In genomic region chr14:28509441-28510340, GRCm38 (mm10) we compare ENCODE assay signal across 9 mouse cellular contexts. TPM values are rescaled to one million over a fixed set of nuclear protein-coding genes. Genes with fewer than 3 reads are reported as not detected.
DNase-seq lines count a peak whose midpoint lies in the region; ATAC-seq lines count a peak whose summit lies in the region.
"Had no signal": no experiment of that assay in that cellular context is flagged by ENCODE, and none has a peak within 500 bp of the region (broad histone marks: within the 10 kb centered on the region; RNA-seq: fewer than 3 reads in every experiment).

No protein-coding gene starts in this region.

- intact Hi-C loops in heart, postnatal 36 days (cut with DNase I) = loop anchor here (5.0 to 10.0 kb wide), 5 partner anchors 227 to 935 kb away; no protein-coding TSS in a partner anchor

- H3K27ac ChIP-seq in heart, embryonic 15.5 days = no peak overlapping the region
- no peak overlapping the region for H3K27ac ChIP-seq in lung, embryonic 15.5 days
- H3K27ac ChIP-seq in stomach, embryonic 14.5 days (ENCODE audit: low read length) = peak overlapping the region; percentile 76; the same call in 1 of the 2 replicates
- H3K27ac ChIP-seq: macrophage had no signal

- H3K4me2 ChIP-seq in heart, embryonic 15.5 days = peak overlapping the region; percentile 92
- H3K4me2 ChIP-seq in lung, embryonic 15.5 days = peak overlapping the region; percentile 82
- peak overlapping the region; percentile 77 for H3K4me2 ChIP-seq in stomach, embryonic 14.5 days (replicated peaks; ENCODE audit: low read depth, low read length)

- ATAC-seq in heart, embryonic 15.5 days (replicated peaks; ENCODE audit: insufficient number of reproducible peaks, insufficient read depth, low FRiP score, low read depth) = no peak
- no peak for ATAC-seq in lung, embryonic 15.5 days (ENCODE audit: borderline replicate concordance, extremely low read depth, low FRiP score, low TSS enrichment)
- ATAC-seq in stomach, embryonic 14.5 days (ENCODE audit: insufficient number of reproducible peaks, insufficient read depth, low FRiP score, low read depth) = peak; percentile 44; the same call in 1 of the 2 replicates
- no peak for ATAC-seq in megakaryocyte-erythroid progenitor cell, adult 5-6 weeks (replicated peaks; ENCODE audit: low FRiP score, low TSS enrichment, poor library complexity, severe bottlenecking)

- peaks cover 30% of the 10 kb centered on the region for H3K27me3 ChIP-seq in heart, embryonic 15.5 days
- H3K27me3 ChIP-seq in lung, embryonic 15.5 days = peaks cover 68% of the 10 kb centered on the region
- no peaks in the 10 kb centered on the region for H3K27me3 ChIP-seq in stomach, embryonic 14.5 days (ENCODE audit: control insufficient read depth, insufficient read depth, low read length)

- peak overlapping the region; percentile 78 for H3K4me3 ChIP-seq in heart, embryonic 15.5 days
- H3K4me3 ChIP-seq in lung, embryonic 15.5 days = peak overlapping the region; percentile 69
- peak overlapping the region; percentile 75 for H3K4me3 ChIP-seq in stomach, embryonic 14.5 days (ENCODE audit: low read depth, low read length)

- H3K36me3 ChIP-seq in heart, embryonic 15.5 days = no peaks in the 10 kb centered on the region
- no peaks in the 10 kb centered on the region for H3K36me3 ChIP-seq in lung, embryonic 15.5 days
- H3K36me3 ChIP-seq in stomach, embryonic 14.5 days (ENCODE audit: control insufficient read depth, insufficient read depth, low read length) = peaks cover 13% of the 10 kb centered on the region; the same call in 1 of the 2 replicates

- H3K4me1 ChIP-seq in heart, embryonic 15.5 days (replicated peaks) = peaks cover 41% of the 10 kb centered on the region
- peaks cover 31% of the 10 kb centered on the region for H3K4me1 ChIP-seq in lung, embryonic 15.5 days
- H3K4me1 ChIP-seq in stomach, embryonic 14.5 days (ENCODE audit: control insufficient read depth, insufficient read depth, low read length) = peaks cover 24% of the 10 kb centered on the region; the same call in 1 of the 2 replicates

- H3K9ac ChIP-seq in heart, embryonic 15.5 days = peak overlapping the region; percentile 52
- H3K9ac ChIP-seq in lung, embryonic 15.5 days = peak overlapping the region; percentile 16; the same call in 1 of the 2 replicates
- H3K9ac ChIP-seq in stomach, embryonic 14.5 days (replicated peaks; ENCODE audit: low read depth, low read length) = peak overlapping the region; percentile 31

- no peaks in the 10 kb centered on the region for H3K9me3 ChIP-seq in heart, embryonic 15.5 days (replicated peaks)
- no peaks in the 10 kb centered on the region for H3K9me3 ChIP-seq in lung, embryonic 15.5 days
- no peaks in the 10 kb centered on the region for H3K9me3 ChIP-seq in stomach, embryonic 14.5 days (ENCODE audit: control insufficient read depth, low read depth, low read length)

- DNase-seq in heart, adult 11 months = peak; percentile 88
- no peak for DNase-seq in heart, postnatal 36 days
- peak; percentile 45 for DNase-seq in urinary bladder, postnatal 14 days (ENCODE audit: low spot score)
- no peak for DNase-seq in urinary bladder, adult 2 months (ENCODE audit: low spot score)

- 2% methylated on average over 47 of the region's 47 CpGs for WGBS in heart, embryonic 15.5 days
- 5% methylated on average over 47 of the region's 47 CpGs for WGBS in lung, embryonic 15.5 days
- 1% methylated on average over 47 of the region's 47 CpGs for WGBS in stomach, embryonic 14.5 days

RNA-seq across cellular contexts. Expression of gene Wnt5a, which starts 5.1 kb away (rescaled TPM):
- 10 to 100 TPM; 10.9 to 16.0 TPM for total RNA-seq in heart, postnatal 36 days (2021)
- 64.0 and 69.0 TPM in 2 replicates for polyA plus RNA-seq in urinary bladder, adult 2 months (2012; rRNA removed)
- 11.9 and 13.8 TPM in 2 replicates for polyA plus RNA-seq in heart, embryonic 15.5 days (2015; fragmentation: Nextera tagmentation; extraction: Ambion mirVana)
- polyA plus RNA-seq in lung, embryonic 15.5 days (2015; fragmentation: Nextera tagmentation; extraction: Ambion mirVana) = 18.2 and 18.5 TPM in 2 replicates
- polyA plus RNA-seq in stomach, embryonic 14.5 days (2014; fragmentation: Nextera tagmentation; extraction: Ambion mirVana) = 38.2 and 41.8 TPM in 2 replicates
- total RNA-seq in megakaryocyte-erythroid progenitor cell, adult 5-6 weeks (2014; fragmentation: Nextera tagmentation) = not detected in 2 replicates
- not detected in 2 replicates for total RNA-seq in megakaryocyte-erythroid progenitor cell, adult 5-6 weeks (2017)
- polyA plus RNA-seq: macrophage had no signal

Comparison
In these comparisons a context has a peak if more than half of its experiments do, and no peak if none do; other contexts are left out.
1. DNase-seq: peak in heart, adult 11 months (single experiment) and urinary bladder, postnatal 14 days (single experiment); none in heart, postnatal 36 days (0 of 2) and urinary bladder, adult 2 months (single experiment).
2. Peak in every context shown above with its lines, with median percentiles within 50 percentile points of each other: H3K4me2 ChIP-seq, H3K4me3 ChIP-seq and H3K9ac ChIP-seq.